Mouse (Mus musculus): ENCODE measurements around the gene U2af1. TPM values are rescaled to one million over a fixed set of nuclear protein-coding genes. Genes with fewer than 3 reads are reported as not detected.

The U2af1 gene
- polyA plus RNA-seq, 1 experiment from 2014 or later, result 116 TPM

GRCm38 (mm10) chr17:31692918-31693317 lies 34.2 kb upstream of the U2af1 start:
- Histone ChIP-seq H3K4me3 (ENCODE audit: low read depth, low read length) (no peak overlapping the region), H3K4me1 (ENCODE audit: control insufficient read depth, insufficient read depth, low read length) (0 out of 2 replicates have a peak, but pooled peaks cover 6% of the 10 kb centered on the region)
- ATAC-seq (ENCODE audit: low read depth), result peak; percentile 28; the same call in 1 of the 2 replicates

DNA sequence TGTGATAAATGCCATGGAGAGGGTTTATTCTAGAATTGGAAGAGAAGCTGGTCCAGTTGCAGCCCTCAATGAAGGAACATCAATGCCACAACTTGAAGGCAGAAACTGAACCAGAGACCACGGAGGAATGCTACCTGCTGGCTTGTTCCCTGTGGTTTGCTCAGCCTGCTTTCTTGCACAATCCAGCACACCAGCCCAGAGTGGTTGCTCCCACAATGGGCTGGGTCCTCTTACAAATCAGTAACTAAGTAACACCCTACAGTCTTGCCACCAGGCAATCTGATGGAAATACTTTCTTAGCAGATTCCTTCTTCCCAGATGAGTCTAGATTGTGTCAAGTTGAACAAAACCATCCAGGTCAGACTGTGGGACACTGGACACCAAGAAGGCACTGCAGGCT lies 30.9 kb upstream of the U2af1 start:
- Histone ChIP-seq H3K4me3 (ENCODE audit: low read depth, low read length) (no peak overlapping the region), H3K36me3 (ENCODE audit: control insufficient read depth, insufficient read depth, low read length) (no peaks in the 10 kb centered on the region), H3K27me3 (ENCODE audit: control insufficient read depth, insufficient read depth, low read length) (no peaks in the 10 kb centered on the region), H3K4me1 (ENCODE audit: control insufficient read depth, insufficient read depth, low read length) (peaks cover 12% of the 10 kb centered on the region; the same call in 1 of the 2 replicates), H3K4me2 (ENCODE audit: low read depth, low read length) (no peak overlapping the region), H3K27ac (ENCODE audit: low read depth, low read length) (no peak overlapping the region), H3K9me3 (ENCODE audit: control insufficient read depth, low read length) (no peaks in the 10 kb centered on the region), H3K9ac (replicated peaks; ENCODE audit: low read depth, low read length) (no peak overlapping the region)
- WGBS, result 71% methylated on average over 1 of the region's 1 CpGs
- no peak for ATAC-seq (ENCODE audit: low read depth)

More at GRCm38 (mm10) chr17:31692918-31693317, 34.2 kb upstream of the U2af1 start:
- Histone ChIP-seq H3K36me3 (ENCODE audit: control insufficient read depth, insufficient read depth, low read length) (no peaks in the 10 kb centered on the region), H3K9me3 (ENCODE audit: control insufficient read depth, low read length) (no peaks in the 10 kb centered on the region), H3K9ac (replicated peaks; ENCODE audit: low read depth, low read length) (no peak overlapping the region), H3K4me2 (ENCODE audit: low read depth, low read length) (no peak overlapping the region; the same call in 1 of the 2 replicates), H3K27ac (ENCODE audit: low read depth, low read length) (no peak overlapping the region), H3K27me3 (ENCODE audit: control insufficient read depth, insufficient read depth, low read length) (no peaks in the 10 kb centered on the region)
- 47% methylated on average over 5 of the region's 5 CpGs for WGBS

- no peak for ATAC-seq (ENCODE audit: low read depth)
- no peak overlapping the region for H3K4me3 ChIP-seq (ENCODE audit: low read depth, low read length)
- H3K36me3 ChIP-seq (ENCODE audit: control insufficient read depth, insufficient read depth, low read length), result no peaks in the 10 kb centered on the region
- no peak overlapping the region for H3K27ac ChIP-seq (ENCODE audit: low read depth, low read length)
- H3K9ac ChIP-seq (replicated peaks; ENCODE audit: low read depth, low read length), result no peak overlapping the region
- H3K4me1 ChIP-seq (ENCODE audit: control insufficient read depth, insufficient read depth, low read length), result peaks cover 6% of the 10 kb centered on the region; the same call in 1 of the 2 replicates
- H3K4me2 ChIP-seq (ENCODE audit: low read depth, low read length), result no peak overlapping the region
- WGBS, result 74% methylated on average over 9 of the region's 9 CpGs
- H3K27me3 ChIP-seq (ENCODE audit: control insufficient read depth, insufficient read depth, low read length), result no peaks in the 10 kb centered on the region
- H3K9me3 ChIP-seq (ENCODE audit: control insufficient read depth, low read length), result no peaks in the 10 kb centered on the region
Observed at GRCm38 (mm10) chr17:31688112-31688511, 29.4 kb upstream of the U2af1 start.

DNA sequence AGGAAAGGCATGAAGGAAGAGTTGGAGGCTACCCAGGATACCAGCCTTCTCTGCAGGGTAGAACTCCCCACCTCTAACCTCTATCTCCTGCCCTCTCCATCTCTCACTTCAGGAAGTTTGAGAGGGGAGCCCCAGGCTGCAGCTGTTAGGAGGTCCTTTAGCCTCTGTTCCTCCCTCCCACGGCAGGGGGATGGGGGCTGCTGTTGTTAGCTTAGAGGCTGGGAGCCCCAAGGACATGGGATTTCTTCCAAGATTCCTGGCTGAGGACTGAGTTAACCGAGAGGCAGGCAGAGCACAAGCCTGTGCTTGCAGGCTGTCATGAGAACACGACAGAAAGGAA lies 27.5 kb upstream of the U2af1 start:
- ATAC-seq (ENCODE audit: low read depth), result peak; percentile 9; the same call in 1 of the 2 replicates
- Histone ChIP-seq H3K27ac (ENCODE audit: low read depth, low read length) (peak overlapping the region; percentile 66; the same call in 1 of the 2 replicates), H3K9me3 (ENCODE audit: control insufficient read depth, low read length) (no peaks in the 10 kb centered on the region), H3K27me3 (ENCODE audit: control insufficient read depth, insufficient read depth, low read length) (no peaks in the 10 kb centered on the region), H3K36me3 (ENCODE audit: control insufficient read depth, insufficient read depth, low read length) (no peaks in the 10 kb centered on the region), H3K4me2 (ENCODE audit: low read depth, low read length) (0 out of 2 replicates have a peak overlapping the region, but pooled peaks have one; percentile 28), H3K4me1 (ENCODE audit: control insufficient read depth, insufficient read depth, low read length) (peaks cover 6% of the 10 kb centered on the region; the same call in 1 of the 2 replicates), H3K9ac (replicated peaks; ENCODE audit: low read depth, low read length) (peak overlapping the region; percentile 37; the same call in 1 of the 2 replicates), H3K4me3 (ENCODE audit: low read depth, low read length) (no peak overlapping the region)
- 36% methylated on average over 3 of the region's 3 CpGs for WGBS

DNA sequence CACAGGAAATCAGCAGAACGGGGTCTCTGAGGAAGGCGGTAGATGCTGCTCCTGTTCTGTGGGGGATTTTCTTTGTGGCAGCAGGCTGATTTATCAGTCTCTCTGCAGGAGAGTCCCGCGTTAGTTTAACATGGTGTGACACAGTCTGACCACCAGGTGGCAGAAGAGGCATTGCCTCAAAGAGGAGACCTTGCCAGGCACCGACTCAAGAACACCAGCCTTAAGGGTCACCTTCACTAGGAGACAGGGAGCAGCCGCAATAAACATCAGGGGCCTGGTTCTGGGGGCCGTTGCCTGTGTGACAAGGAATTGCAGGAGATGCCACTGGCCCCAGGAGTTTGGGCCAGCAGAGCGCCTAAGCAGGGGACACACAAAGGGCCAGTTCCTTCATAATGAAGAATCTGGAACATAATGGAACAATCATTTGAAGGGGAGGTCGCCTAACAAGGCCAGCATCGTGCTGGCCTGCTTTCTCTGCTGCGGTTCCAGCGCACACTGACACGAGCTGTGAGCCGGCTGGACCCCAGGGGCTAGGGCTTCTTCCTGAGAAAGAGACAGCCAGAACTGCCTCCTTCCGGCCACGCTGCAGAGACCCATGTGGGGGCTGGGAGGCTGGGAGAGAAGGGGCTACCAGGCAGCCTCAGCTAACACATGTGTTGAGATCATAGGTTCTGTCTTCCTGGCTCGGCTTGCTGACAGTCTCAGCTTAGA lies 27.0 kb upstream of the U2af1 start:
- H3K9ac ChIP-seq (replicated peaks; ENCODE audit: low read depth, low read length), result peak overlapping the region; percentile 37
- H3K36me3 ChIP-seq (ENCODE audit: control insufficient read depth, insufficient read depth, low read length), result no peaks in the 10 kb centered on the region

DNA sequence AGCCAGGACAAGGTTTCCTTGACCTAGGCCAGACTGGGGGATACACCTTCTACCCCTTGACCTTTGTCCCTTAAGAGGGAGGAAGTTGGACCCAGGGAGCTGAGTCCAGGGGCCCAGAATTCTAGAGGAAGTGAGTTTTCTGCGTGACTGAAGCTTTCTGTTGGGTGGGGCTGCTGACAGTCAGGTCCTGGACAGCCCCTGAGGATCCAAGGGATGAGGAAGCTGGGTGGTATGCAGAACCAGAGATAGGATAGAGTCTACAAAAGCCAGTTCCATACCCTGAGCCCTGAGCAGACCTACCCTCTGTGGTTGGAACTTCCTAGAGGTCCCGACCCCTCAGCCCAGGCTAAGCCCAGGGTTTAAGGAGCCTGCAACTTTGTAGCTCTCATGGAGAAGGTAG lies 21.8 kb upstream of the U2af1 start:
- no peak overlapping the region for H3K9ac ChIP-seq (replicated peaks; ENCODE audit: low read depth, low read length)
- H3K4me2 ChIP-seq (ENCODE audit: low read depth, low read length), result no peak overlapping the region
- ATAC-seq (ENCODE audit: low read depth), result no peak
- 82% methylated on average over 2 of the region's 2 CpGs for WGBS
- H3K27ac ChIP-seq (ENCODE audit: low read depth, low read length), result no peak overlapping the region
- no peaks in the 10 kb centered on the region for H3K4me1 ChIP-seq (ENCODE audit: control insufficient read depth, insufficient read depth, low read length)
- no peaks in the 10 kb centered on the region for H3K9me3 ChIP-seq (ENCODE audit: control insufficient read depth, low read length)
- no peaks in the 10 kb centered on the region for H3K27me3 ChIP-seq (ENCODE audit: control insufficient read depth, insufficient read depth, low read length)
- no peaks in the 10 kb centered on the region for H3K36me3 ChIP-seq (ENCODE audit: control insufficient read depth, insufficient read depth, low read length)
- no peak overlapping the region for H3K4me3 ChIP-seq (ENCODE audit: low read depth, low read length)

More for the DNA sequence above, 27.0 kb upstream of the U2af1 start:
- ATAC-seq (ENCODE audit: low read depth), result peak; percentile 85
- no peak overlapping the region for H3K4me3 ChIP-seq (ENCODE audit: low read depth, low read length)
- no peaks in the 10 kb centered on the region for H3K9me3 ChIP-seq (ENCODE audit: control insufficient read depth, low read length)
- peaks cover 6% of the 10 kb centered on the region; the same call in 1 of the 2 replicates for H3K4me1 ChIP-seq (ENCODE audit: control insufficient read depth, insufficient read depth, low read length)
- peak overlapping the region; percentile 28; the same call in 1 of the 2 replicates for H3K4me2 ChIP-seq (ENCODE audit: low read depth, low read length)
- peak overlapping the region; percentile 66; the same call in 1 of the 2 replicates for H3K27ac ChIP-seq (ENCODE audit: low read depth, low read length)
- 18% methylated on average over 17 of the region's 17 CpGs for WGBS
- H3K27me3 ChIP-seq (ENCODE audit: control insufficient read depth, insufficient read depth, low read length), result no peaks in the 10 kb centered on the region

DNA sequence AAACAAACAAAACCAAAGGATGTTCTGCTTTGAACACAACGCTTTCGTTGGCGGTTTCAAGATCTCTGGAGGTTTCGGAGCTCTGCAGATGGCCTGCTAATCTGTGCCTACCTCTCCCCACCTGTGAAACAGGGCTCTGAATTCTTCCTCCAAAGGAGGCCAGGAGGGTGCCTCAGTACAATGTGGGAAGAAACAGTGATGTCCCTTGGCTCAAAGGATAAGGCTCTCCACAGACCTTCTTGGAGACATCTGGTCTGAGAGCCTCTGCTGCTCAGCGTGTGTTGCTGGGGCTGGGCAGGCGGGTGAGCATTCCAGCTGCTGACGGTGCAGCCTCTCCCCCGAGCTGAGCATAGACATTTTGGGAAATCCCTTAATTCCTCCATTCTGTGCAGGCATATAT lies 18.8 kb upstream of the U2af1 start, which contains the start of gene Cryaa:
Cryaa (plus strand) TSS at position 301 of the 400 bp plus-strand sequence.
- no peak within 1 kb of the TSS for H3K4me3 ChIP-seq (ENCODE audit: low read depth, low read length)
- ATAC-seq (ENCODE audit: low read depth), result no peak
- no peak within 1 kb of the TSS for H3K4me2 ChIP-seq (ENCODE audit: low read depth, low read length)
- H3K9me3 ChIP-seq (ENCODE audit: control insufficient read depth, low read length), result no peaks in the 10 kb centered on the region
- no peaks in the 10 kb centered on the region for H3K36me3 ChIP-seq (ENCODE audit: control insufficient read depth, insufficient read depth, low read length)
- no peak within 1 kb of the TSS for H3K9ac ChIP-seq (replicated peaks; ENCODE audit: low read depth, low read length)
- no peak within 1 kb of the TSS for H3K27ac ChIP-seq (ENCODE audit: low read depth, low read length)
- no peaks in the 10 kb centered on the region for H3K4me1 ChIP-seq (ENCODE audit: control insufficient read depth, insufficient read depth, low read length)
- WGBS, result 87% methylated on average over 8 of the region's 8 CpGs
- no peaks in the 10 kb centered on the region for H3K27me3 ChIP-seq (ENCODE audit: control insufficient read depth, insufficient read depth, low read length)

DNA sequence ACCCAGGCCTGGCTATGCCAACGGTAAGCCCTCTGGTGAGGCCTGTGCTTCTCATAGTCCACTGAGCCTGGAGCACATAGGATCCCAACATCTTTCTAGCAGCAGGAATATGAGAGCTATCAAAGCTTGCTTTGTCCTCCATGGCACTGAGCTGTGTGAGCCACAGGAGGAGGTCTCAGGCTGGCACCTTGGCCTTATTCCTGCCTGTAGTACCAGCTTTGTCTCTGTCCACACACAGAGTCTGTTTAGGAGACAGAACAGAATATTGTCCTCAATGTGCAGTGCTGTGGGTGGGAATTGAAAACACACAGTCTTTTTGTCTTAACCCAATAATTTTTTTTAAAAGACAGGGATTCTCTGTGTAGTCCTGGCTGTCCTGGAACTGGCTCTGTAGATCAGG lies 15.7 kb upstream of the U2af1 start:
- 76% methylated on average over 1 of the region's 1 CpGs for WGBS
- Histone ChIP-seq H3K9ac (replicated peaks; ENCODE audit: low read depth, low read length) (no peak overlapping the region), H3K27ac (ENCODE audit: low read depth, low read length) (no peak overlapping the region), H3K27me3 (ENCODE audit: control insufficient read depth, insufficient read depth, low read length) (no peaks in the 10 kb centered on the region), H3K4me1 (ENCODE audit: control insufficient read depth, insufficient read depth, low read length) (no peaks in the 10 kb centered on the region), H3K36me3 (ENCODE audit: control insufficient read depth, insufficient read depth, low read length) (no peaks in the 10 kb centered on the region), H3K4me3 (ENCODE audit: low read depth, low read length) (no peak overlapping the region), H3K9me3 (ENCODE audit: control insufficient read depth, low read length) (no peaks in the 10 kb centered on the region), H3K4me2 (ENCODE audit: low read depth, low read length) (no peak overlapping the region)
- no peak for ATAC-seq (ENCODE audit: low read depth)

DNA sequence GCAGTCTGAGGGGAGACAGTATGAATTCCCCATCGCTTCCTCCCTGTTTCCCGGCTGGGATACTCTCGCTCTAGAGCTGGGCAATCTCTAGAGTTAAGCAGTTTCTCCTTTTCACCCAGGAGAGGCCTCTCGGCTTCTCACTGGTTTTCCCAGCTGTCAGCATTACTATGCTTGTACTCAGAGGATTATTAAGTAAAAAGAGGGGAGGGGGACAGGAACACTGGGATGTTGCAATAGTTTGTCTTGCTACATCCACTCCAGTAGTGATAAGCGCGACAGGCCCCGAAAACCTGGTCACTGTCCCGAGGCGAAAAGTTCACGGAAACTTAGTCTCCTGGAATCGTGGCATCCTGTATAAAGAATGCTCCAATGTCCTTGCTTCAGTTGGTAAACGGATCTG lies 13.6 kb upstream of the U2af1 start:
- Histone ChIP-seq H3K4me1 (ENCODE audit: control insufficient read depth, insufficient read depth, low read length) (no peaks in the 10 kb centered on the region), H3K27ac (ENCODE audit: low read depth, low read length) (no peak overlapping the region), H3K27me3 (ENCODE audit: control insufficient read depth, insufficient read depth, low read length) (no peaks in the 10 kb centered on the region), H3K36me3 (ENCODE audit: control insufficient read depth, insufficient read depth, low read length) (no peaks in the 10 kb centered on the region), H3K9ac (replicated peaks; ENCODE audit: low read depth, low read length) (no peak overlapping the region), H3K4me3 (ENCODE audit: low read depth, low read length) (no peak overlapping the region), H3K4me2 (ENCODE audit: low read depth, low read length) (no peak overlapping the region), H3K9me3 (ENCODE audit: control insufficient read depth, low read length) (no peaks in the 10 kb centered on the region)
- WGBS, result 89% methylated on average over 12 of the region's 12 CpGs
- no peak for ATAC-seq (ENCODE audit: low read depth)

Data from neural tube, embryonic 14.5 days (tissue).